Mouse (Mus musculus) left cerebral cortex, postnatal 36 days (tissue): ENCODE results near the gene Sntg2. TPM values are rescaled to one million over a fixed set of nuclear protein-coding genes. Genes with fewer than 3 reads are reported as not detected.
A peak's percentile ranks its signal among the peaks of the same experiment; 100 is the strongest.

ENCODE experiments used
- DNase-seq, 2 experiments: peaks; one replicate each; pipeline ENCODE4 v3.0.0; 2021 to 2022; ENCODE audit warnings: low spot score in 2 of 2, mixed read lengths in 1 of 2
- intact Hi-C: fragments of 180-260 bp; cut with DNase I; formaldehyde crosslinking; loops from one replicate; pipeline ENCODE4 v1.15.1; 2025
- total RNA-seq, 2 experiments: library from RNA; stranded (reverse); gene quantifications; 2 replicates each; pipeline ENCODE4 v1.2.3; 2021

Gene Sntg2
- total RNA-seq, 2 experiments from 2014 or later: 6.3 to 9.3 TPM

DNA sequence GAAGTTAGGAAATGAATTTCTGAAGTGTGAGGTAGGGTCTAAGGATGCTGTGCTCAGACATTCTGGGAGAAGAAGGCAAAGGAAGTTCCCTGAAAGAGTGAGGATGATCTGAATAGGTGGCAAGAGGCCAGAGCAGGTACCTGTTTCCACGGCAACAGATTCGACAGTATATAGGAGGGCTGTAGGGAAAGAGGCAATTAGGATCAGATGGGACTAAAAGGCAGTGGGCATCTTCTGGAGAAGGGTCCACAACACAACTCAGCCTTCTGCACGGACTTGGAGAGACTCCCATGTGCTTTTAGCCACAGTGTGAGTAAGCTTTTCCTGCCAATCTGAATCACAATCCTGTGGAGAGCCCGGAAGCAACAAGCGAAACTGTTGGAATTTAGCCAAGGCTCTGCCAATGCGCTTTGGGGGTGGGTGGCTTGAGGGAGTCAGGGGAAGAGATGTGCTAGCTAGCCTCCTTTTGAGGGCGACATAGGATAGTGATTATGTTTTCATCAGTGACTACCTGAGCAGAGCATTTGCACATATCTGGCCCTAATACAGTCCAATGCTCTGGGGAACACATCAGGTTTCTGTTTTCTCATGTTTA is 219.0 kb downstream of the Sntg2 start:
- no peak for DNase-seq
- intact Hi-C loops: no loop called here

DNA sequence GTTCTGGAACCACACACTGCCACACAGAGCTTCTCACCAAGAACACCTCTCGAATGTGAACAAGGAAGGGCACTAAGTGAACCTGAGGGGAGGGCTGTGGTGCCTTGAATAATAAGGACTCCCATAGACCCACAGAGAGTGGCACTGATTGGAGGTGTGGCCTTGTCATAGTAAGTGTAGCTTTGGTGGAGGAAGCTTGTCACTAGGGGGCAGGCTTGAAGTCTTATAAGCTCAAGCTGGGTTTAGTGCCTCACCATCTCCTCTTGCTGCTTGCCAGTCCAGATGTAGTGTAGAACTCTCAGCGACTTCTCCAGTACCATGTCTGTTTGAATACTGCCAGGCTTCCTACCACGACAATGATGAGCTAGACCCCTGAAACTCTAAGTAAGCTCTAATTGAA is 231.1 kb downstream of the Sntg2 start:
- intact Hi-C loops: no loop called here
- peak in 1 of 2 experiments; percentile 11 for DNase-seq

DNA sequence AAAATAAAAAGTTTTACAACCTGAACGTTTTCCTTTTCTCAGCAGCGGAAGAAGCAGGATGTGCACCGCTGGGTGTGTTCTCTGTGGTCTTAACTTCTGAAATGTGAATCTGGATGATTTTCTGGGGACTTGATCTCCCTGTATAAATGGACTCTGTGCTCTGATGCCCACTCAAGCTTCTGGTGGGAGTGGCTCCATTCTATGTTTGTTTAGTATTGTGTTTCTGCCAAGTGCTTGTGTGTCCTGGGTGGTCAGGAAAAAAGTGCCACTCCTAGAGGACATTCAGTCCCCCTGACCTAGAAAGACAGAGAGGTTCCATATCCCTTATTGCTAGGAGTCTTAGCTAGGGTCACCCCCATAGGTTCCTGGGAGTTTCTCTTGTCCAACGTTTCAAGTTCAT is 240.7 kb downstream of the Sntg2 start, which contains the start of gene Tpo:
Gene Tpo, minus strand, starts transcription at position 101 of the 400 bp plus-strand sequence.
- DNase-seq: no peak
- intact Hi-C loops: no loop called here

DNA sequence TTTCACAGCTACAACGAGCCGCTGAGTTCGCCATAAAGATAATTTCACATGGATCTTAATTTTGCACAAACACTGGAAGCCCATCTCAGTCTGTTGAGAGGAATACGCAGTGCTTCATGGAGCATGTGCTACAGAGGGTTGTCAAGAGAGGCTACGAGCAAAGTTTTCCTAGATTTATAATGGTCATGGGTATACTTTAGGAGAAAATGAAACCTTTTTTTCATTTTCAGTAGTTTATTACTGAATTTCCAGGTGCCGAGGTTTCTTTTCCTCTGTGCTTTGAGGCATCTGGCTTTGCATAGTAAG is 243.8 kb downstream of the Sntg2 start:
- intact Hi-C loops: loop anchor here (2.0 to 10.0 kb wide), 3 partner anchors 75 to 448 kb away; no protein-coding TSS in a partner anchor
- no peak for DNase-seq

DNA sequence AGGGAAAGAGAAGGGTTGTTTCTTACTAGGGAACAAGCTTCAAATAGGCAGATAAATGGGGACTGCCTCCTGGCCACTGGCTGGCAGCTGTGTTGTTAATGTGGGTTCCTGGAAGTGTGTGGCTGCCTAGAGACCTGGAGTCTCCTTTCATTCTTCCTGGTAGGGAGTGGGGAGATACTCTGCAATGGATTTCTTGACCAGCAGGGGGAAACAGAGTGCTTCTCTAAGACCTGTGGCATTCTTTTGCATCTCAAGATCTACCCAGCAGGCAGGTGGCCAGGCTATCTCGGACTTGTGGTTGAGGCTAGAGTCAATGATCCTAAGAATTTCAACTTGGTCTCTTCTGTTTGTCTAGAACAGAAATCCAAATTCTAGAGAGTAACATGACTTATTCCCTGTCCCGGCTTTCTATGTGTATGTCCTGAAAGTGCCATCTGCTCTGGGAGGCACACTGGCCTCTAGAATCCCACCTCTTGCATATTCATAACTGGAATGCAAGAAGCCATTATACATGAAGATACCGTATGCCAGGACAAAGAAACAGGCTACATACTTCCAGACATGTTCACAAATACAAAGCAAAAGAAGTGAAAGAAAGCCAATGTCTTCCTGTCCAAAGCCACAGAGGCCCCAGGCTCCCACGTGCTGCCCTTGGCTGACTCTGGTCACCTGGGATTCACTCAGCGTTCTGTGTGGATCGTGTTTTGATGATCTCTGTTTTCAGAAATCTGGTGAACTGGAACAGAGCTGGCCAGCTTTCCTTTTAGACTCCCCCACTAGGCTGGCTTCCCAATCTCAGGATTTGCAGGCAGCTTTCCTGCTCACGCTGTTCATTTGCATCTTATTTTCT is 244.4 kb downstream of the Sntg2 start:
- DNase-seq: peak; percentile 67 to 75
- intact Hi-C loops: loop anchor here (2.0 to 10.0 kb wide), 3 partner anchors 74 to 449 kb away; no protein-coding TSS in a partner anchor

Other genes with a start within 250 kb of the Sntg2 start
- gene Tpo, start 240.8 kb downstream of the Sntg2 start, total RNA-seq: under 1 TPM; 0.42 to 0.82 TPM
- 10 to 100 TPM; 34.6 to 37.5 TPM for gene Tmem18, start 211.1 kb upstream of the Sntg2 start, total RNA-seq